9 mouse cellular contexts compared by ENCODE assay signal in genomic region chr6:134182301-134182948, GRCm38 (mm10).
DNase-seq lines count a peak whose midpoint lies in the region; TF ChIP-seq lines count a peak whose summit lies in the region.
"Had no signal": no experiment of that assay in that cellular context is flagged by ENCODE, and none has a peak within 500 bp of the region (broad histone marks: within the 10 kb centered on the region; RNA-seq: fewer than 3 reads in every experiment).

No protein-coding gene starts in this region.

- TF ChIP-seq CTCF in lung, adult 2 months (IDR thresholded peaks at IDR 0.05; ENCODE audit: insufficient read depth, low read length) = no peak

- peak; percentile 18 for DNase-seq in adrenal gland, postnatal 14 days
- no peak for DNase-seq in adrenal gland, postnatal 4 days (ENCODE audit: low spot score in 2 of 2)
- DNase-seq in lung, postnatal 10 days = peak; percentile 43
- no peak for DNase-seq in lung, adult 2 months
- DNase-seq in left cerebral cortex, postnatal 14 days (ENCODE audit: low spot score in 2 of 2) = peak; percentile 64 to 78
- peak; percentile 87 for DNase-seq in telencephalon, adult 2 months (ENCODE audit: low read depth, low spot score)
- no peak for DNase-seq in ovary, postnatal 36 days (ENCODE audit: low spot score)
- no peak for DNase-seq in urinary bladder, postnatal 4 days (ENCODE audit: low spot score in 2 of 2)
- DNase-seq: cerebellum, postnatal 25 days had no signal

- peaks cover 4% of the 10 kb centered on the region for H3K4me1 ChIP-seq in lung, adult 2 months (ENCODE audit: control insufficient read depth, insufficient read depth, low read length)

- H3K4me3 ChIP-seq in lung, adult 2 months (replicated peaks; ENCODE audit: extremely low read depth, low read depth, low read length) = no peak overlapping the region

- no peak for TF ChIP-seq POLR2A in lung, adult 2 months (IDR thresholded peaks at IDR 0.05; ENCODE audit: borderline replicate concordance, extremely low read depth, low read depth, low read length)

- intact Hi-C loops in left cerebral cortex, postnatal 14 days (cut with DNase I) = no loop called here

- WGBS in lung, adult 2 months = 47% methylated on average over 17 of the region's 17 CpGs

Comparison
In these comparisons a context has a peak if more than half of its experiments do, and no peak if none do; other contexts are left out.
1. DNase-seq: peak in adrenal gland, postnatal 14 days (single experiment), lung, postnatal 10 days (single experiment), left cerebral cortex, postnatal 14 days (2 of 2) and telencephalon, adult 2 months (single experiment); none in adrenal gland, postnatal 4 days (0 of 2), lung, adult 2 months (single experiment), ovary, postnatal 36 days (single experiment) and urinary bladder, postnatal 4 days (0 of 2).